Mouse (Mus musculus): ENCODE measurements around the gene Itga9. TPM values are rescaled to one million over a fixed set of nuclear protein-coding genes. Genes with fewer than 3 reads are reported as not detected.

Itga9 gene
- polyA plus RNA-seq, 1 experiment from 2014 or later: 0.74 TPM

- Histone ChIP-seq H3K4me1 (ENCODE audit: control insufficient read depth, insufficient read depth, low read depth, low read length) (no peaks in the 10 kb centered on the region; the same call in 1 of the 2 replicates), H3K27ac (ENCODE audit: low read depth, low read length) (no peak overlapping the region), H3K9me3 (ENCODE audit: control insufficient read depth, low read length) (no peaks in the 10 kb centered on the region), H3K4me3 (ENCODE audit: low read length) (no peak overlapping the region), H3K27me3 (replicated peaks; ENCODE audit: control insufficient read depth, insufficient read depth, low read length) (no peaks in the 10 kb centered on the region), H3K36me3 (ENCODE audit: control insufficient read depth, insufficient read depth, low read length) (no peaks in the 10 kb centered on the region), H3K9ac (ENCODE audit: low read depth, low read length) (no peak overlapping the region), H3K4me2 (ENCODE audit: low read length) (no peak overlapping the region)
- 89% methylated on average over 8 of the region's 8 CpGs for WGBS
- ATAC-seq: no peak
These were observed 342.6 kb downstream of the Itga9 start for GRCm38 (mm10) chr9:118949124-118949523.

- H3K36me3 ChIP-seq (ENCODE audit: control insufficient read depth, insufficient read depth, low read length): no peaks in the 10 kb centered on the region
- H3K4me2 ChIP-seq (ENCODE audit: low read length): no peak overlapping the region
- H3K9me3 ChIP-seq (ENCODE audit: control insufficient read depth, low read length): no peaks in the 10 kb centered on the region
- H3K9ac ChIP-seq (ENCODE audit: low read depth, low read length): no peak overlapping the region
- no peaks in the 10 kb centered on the region for H3K27me3 ChIP-seq (replicated peaks; ENCODE audit: control insufficient read depth, insufficient read depth, low read length)
- no peak overlapping the region for H3K27ac ChIP-seq (ENCODE audit: low read depth, low read length)
- no peak for ATAC-seq
- WGBS: 78% methylated on average over 4 of the region's 4 CpGs
- no peak overlapping the region for H3K4me3 ChIP-seq (ENCODE audit: low read length)
- H3K4me1 ChIP-seq (ENCODE audit: control insufficient read depth, insufficient read depth, low read depth, low read length): no peaks in the 10 kb centered on the region; the same call in 1 of the 2 replicates
These were observed 343.2 kb downstream of the Itga9 start for GRCm38 (mm10) chr9:118949654-118950053.

DNA sequence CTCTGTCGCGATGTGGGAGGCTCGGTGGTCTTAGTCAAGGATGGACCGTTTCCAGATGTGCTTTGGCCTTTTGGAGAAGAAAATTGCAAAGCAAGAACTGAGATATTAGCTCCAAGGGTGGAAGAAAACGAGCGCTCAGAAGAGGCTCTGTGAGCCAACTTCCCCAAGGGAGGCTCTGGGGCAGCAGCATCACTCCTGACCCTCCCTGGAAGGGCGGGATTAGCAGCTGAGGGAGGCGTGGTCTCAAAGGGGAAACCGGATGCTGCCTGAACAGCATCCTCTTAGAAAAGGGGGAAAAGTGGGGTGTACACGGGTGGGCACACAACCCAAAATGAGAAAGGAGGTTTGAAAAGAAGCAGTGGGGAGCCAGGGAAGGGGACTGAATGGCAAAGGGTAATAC is 343.6 kb downstream of the Itga9 start:
- Histone ChIP-seq H3K4me1 (ENCODE audit: control insufficient read depth, insufficient read depth, low read depth, low read length) (no peaks in the 10 kb centered on the region; the same call in 1 of the 2 replicates), H3K4me2 (ENCODE audit: low read length) (no peak overlapping the region), H3K4me3 (ENCODE audit: low read length) (no peak overlapping the region), H3K27me3 (replicated peaks; ENCODE audit: control insufficient read depth, insufficient read depth, low read length) (no peaks in the 10 kb centered on the region), H3K9ac (ENCODE audit: low read depth, low read length) (no peak overlapping the region), H3K9me3 (ENCODE audit: control insufficient read depth, low read length) (no peaks in the 10 kb centered on the region), H3K27ac (ENCODE audit: low read depth, low read length) (no peak overlapping the region), H3K36me3 (ENCODE audit: control insufficient read depth, insufficient read depth, low read length) (no peaks in the 10 kb centered on the region)
- no peak for ATAC-seq
- WGBS: 75% methylated on average over 10 of the region's 10 CpGs

Other genes with a start within 250 kb of the Itga9 start
- 1.9 and 3.1 TPM in 2 replicates for gene Eomes, start 128.5 kb upstream of the Itga9 start, polyA plus RNA-seq (2015; fragmentation: Nextera tagmentation; extraction: Ambion mirVana)
- gene Golga4, start 100.4 kb upstream of the Itga9 start, polyA plus RNA-seq (2015; fragmentation: Nextera tagmentation; extraction: Ambion mirVana): 36.5 and 38.9 TPM in 2 replicates